Mouse (Mus musculus) ovary, postnatal 10 days (tissue): ENCODE results near the gene Polr1b.
A peak's percentile ranks its signal among the peaks of the same experiment; 100 is the strongest.

Experiments used
- DNase-seq: peaks from one replicate; pipeline ENCODE4 v3.0.0; 2022; ENCODE audit warnings: low spot score

Gene Polr1b

DNA sequence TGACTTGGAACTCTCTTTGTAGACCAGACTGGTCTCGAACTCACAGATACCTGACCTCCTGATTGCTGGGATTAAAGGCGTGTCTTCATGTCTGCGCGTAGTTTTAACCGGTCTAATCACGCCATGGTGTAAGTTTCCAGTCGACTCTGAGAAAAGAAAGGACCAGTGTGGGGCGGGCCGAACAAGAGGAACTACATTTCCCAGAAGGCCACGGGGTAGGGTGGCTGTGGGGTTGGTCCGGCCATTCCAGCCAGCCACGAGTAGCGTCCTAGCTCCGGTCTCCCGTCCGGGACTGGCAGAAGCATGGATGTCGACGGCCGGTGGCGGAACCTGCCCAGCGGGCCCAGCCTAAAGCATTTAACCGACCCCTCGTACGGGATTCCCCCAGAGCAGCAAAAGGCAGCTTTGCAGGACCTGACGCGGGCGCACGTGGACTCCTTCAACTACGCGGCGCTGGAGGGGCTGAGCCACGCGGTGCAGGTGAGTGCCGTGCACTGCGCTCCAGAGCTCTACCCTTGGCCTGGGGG, at the start of gene Polr1b:
Gene Polr1b, plus strand, starts transcription at position 212 of the 527 bp plus-strand sequence.
- DNase-seq: peak; percentile 73

DNA sequence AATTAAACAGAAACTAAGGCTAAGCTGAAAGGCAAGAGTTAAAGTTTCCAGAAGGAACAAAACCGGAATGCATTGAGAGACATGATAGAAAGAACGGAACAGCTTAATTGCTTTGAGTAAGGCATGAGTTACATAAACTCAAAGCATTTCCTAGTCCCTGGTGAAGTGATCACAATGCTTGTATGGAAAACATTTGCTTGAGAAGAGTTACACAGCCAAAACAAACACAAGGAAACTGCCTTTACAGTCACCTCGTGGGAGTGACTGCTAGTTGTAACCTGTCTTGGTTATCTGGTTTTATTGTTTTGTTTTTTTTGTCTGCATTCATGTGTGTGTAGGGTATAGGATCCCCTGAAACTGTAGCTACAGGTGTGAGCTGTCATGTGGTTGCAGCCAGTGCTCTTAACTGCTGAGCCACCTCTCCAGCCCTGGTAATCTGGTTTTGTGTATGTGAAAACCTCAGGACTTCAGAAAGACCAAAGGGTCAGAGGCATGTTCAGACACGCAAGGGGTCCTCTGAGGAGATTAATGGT, 48.3 kb upstream of the Polr1b start:
- no peak for DNase-seq

DNA sequence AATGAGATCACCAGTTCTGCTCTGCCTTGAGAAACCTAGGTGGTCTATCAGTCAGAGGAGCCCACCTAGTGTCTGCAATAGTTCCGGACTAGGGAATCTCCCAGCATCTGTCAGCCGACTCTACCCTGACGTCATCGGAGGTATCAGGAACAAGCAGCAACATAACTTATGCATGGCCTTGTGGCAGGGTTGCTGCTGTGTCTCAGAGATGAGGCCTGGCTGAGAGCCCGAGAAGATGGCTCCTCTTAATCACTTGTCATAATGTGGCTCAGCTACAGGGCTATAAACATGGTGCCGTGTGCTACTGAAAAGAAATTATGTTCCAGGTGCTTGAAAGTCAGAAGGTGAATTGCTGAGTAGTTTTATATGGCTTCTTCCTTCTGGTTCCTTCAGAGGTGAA, 45.1 kb upstream of the Polr1b start:
- DNase-seq: no peak

DNA sequence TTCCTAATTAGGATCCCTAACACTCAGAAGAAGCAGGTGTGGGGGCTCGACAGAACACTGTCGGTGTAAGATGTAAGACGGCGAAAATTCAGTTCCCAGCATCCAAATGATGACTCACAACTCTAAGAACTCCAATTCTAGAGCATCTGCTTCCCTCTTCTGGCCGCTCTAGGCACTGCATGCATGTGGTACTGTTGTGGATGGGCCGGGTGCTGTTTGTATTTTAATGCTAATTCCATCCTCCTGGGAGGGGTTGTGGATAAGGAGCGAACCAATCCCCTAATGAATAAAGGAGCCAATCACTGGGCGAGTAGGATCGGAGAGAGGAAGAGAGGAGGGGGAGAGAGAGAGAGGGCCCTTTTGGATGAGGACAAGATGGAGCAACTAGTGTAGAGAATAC, 44.2 kb upstream of the Polr1b start:
- no peak for DNase-seq

DNA sequence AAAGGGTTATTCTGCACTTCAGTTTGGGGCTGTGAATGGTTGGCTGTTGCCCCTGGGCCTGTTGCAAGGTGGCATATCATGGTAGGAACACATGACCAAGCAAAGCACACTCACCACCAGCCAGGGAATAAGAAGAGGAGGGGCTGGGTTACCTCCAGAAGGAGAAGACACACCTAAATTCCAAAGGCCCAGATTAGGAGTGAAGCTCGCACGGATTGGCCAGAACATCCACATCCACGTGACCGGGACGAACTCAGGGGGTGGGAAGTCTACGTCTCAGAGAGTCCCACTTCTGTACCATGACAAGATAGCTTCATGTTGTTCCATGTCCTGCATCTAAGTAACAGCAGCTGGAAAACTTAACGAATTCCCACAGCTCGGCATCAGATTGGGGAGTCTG, 43.5 kb upstream of the Polr1b start:
- DNase-seq: no peak

DNA sequence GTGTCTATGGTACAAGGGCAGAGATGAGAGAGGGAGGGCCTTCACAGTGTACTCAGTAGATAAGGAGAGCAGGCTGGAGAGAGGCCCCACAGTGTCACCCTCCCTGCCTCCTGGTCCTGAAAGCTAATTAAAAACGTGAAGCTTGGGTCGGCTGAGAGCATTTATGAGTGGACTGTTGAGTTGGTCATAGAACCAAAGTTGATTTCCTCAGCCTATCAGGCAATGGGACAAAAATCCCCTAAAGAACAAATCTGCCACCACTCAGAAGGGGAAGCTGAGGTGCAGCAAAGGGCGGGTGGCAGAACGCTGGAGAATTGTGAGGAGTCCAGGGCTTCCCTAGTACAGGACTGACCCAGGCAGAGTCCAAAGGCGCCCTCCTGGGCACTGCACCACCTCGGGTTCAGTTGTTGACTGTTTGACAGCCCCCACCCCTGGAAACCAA, 42.9 kb upstream of the Polr1b start:
- no peak for DNase-seq

DNA sequence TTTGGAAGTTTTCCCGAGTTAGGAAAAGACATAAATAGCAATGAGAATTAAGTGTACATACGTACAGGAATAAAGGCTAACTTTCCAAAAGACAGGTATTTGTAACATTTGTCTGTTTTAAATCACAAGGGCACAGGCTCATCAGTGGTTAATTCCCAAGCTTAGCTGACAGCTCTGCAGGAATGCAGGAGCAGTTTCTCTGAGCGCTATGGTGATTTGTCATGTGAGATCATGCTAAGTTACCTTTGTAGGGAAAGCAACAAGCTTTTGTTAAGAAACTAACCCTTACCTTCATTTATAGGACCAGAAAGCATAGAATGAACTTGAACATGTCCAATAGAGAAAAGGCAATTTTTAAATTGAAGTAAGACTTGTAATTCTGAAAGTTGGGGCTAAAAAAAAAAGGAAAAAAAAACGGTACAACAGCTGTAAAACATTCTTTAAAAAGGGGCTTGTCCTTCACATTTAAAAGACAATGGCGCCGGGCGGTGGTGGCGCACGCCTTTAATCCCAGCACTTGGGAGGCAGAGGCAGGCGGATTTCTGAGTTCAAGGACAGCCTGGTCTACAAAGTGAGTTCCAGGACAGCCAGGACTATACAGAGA, 39.2 kb upstream of the Polr1b start:
- DNase-seq: no peak

DNA sequence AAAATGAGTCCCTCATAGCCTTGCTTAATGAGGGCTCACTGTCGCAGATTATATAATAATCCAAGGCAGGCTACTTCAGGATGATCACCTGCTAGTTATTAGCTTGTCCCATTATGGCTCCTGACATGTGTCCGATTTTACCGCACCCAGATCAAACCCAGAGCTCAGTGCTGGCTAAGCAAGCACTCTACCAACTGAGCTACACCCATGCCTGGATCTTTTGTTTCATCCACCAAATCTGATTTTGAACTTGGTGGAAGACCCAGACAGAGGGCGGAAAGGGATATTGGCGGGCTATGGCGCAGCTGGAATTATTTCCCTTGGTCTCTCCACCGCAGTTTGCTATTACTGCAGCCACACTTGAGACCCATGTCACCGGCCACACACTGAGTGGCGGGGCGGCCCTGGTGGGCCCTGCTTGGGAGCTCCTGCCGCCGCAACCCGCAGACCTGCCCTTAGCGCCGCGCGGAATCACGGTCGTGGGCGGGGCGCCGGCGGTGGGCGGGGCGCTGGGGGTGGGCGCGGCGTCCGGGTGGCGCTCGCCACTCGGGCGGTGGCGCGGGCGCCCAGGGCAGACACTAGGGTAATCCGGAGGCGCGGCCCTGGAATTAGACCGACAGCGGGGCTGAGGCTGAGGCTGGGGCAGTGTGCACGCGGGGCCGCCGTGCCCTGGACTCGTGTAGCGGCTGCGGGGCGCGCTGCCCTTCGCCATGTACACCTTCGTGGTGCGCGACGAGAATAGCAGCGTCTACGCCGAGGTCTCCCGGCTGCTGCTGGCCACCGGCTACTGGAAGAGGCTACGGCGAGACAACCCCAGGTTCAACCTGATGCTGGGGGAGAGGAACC, 35.1 kb upstream of the Polr1b start, which contains the start of gene Ttl:
Gene Ttl, plus strand, starts transcription at position 506 of the 846 bp plus-strand sequence.
- peak; percentile 68 for DNase-seq

DNA sequence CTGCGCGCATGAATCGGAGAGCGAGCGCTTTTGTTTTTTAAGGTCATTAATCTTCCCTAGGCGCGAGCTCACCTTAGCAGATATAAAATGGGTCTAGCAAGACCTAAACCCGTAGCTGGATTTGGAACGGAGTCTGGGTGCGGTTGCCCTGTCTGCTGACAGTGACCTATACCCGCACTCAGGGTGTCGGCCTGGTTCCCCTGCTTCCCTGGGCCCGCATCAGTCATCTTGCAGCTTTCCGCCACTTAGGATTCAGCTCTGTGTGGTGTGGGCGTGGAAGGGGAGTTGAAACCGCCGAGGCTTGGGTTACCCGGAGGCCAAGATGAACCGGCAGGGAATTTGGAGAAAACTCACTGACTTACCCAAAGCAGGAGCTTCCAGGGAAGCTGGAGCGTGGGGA, 34.5 kb upstream of the Polr1b start:
- DNase-seq: peak; percentile 26

DNA sequence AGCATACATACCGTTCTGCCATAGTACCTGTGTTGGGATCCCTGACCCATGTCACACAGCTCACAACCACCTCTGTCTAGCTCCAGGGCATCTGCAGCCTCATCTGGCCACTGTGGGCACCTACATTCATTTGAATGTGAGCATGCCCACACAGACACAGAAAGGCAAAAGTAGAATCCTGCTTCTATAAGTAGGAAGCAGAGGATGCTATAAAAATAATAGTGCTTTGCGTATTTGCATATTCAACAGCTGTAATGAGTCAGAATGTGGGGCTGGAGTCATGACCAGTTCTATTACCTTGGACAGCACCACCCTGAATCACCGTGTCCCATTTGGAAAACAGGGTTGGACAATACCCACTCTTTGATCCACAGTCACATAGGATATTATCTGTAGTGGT, 30.5 kb upstream of the Polr1b start:
- no peak for DNase-seq

DNA sequence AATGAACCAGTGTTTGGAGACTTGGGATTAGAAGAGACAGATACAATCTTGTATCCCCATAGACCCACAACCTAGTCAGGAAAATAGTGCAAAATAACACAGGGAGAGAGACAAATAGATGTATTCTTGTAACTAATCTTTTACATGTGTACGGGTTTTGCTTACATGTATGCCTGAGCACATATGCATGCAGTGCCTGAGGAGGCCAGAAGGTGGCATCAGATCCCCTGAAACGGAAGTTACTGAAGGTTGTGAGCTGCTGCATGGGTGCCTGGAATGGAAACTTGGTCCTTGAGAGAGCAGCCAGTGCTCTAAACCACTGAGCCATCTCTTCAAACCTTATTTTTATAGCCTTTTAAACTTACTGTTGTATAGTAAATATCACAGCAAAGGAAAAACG, 22.5 kb upstream of the Polr1b start:
- no peak for DNase-seq

DNA sequence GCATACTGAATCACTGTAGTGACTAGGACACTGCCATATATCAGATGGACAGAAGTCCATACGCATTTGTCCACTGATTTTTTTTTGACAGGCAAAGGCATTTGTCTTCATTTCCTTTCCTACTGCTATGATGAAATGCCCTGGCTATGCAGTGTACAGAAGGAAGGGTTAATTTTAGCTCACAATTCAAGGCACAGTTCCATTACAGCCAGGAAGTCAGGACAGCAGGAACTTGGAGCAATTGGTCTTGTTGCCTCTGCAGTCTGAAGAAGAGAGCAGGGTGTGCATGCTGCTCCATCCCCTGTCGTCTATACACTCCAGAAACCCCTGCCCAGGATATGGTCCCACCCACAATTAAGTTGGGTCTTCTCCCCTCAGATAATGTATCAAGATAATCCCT, 21.6 kb upstream of the Polr1b start:
- no peak for DNase-seq

DNA sequence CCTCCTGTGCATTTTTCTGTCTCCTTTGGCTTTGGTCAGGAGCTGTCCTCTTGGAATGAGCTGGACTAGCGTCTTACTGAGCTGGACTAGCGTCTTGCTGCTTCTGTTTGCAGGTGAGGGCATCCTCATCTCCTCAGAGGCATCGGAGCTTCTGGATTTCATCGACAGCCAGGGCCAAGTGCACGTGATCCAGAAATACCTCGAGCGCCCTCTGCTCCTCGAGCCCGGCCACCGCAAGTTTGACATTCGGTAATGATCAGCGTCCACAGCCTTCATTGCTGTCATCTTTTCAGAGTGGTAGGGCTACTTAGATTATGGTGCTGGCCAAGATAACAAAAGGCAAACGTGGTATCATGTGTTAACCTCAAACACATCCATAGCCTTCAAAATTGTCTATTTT, 19.7 kb upstream of the Polr1b start:
- no peak for DNase-seq

DNA sequence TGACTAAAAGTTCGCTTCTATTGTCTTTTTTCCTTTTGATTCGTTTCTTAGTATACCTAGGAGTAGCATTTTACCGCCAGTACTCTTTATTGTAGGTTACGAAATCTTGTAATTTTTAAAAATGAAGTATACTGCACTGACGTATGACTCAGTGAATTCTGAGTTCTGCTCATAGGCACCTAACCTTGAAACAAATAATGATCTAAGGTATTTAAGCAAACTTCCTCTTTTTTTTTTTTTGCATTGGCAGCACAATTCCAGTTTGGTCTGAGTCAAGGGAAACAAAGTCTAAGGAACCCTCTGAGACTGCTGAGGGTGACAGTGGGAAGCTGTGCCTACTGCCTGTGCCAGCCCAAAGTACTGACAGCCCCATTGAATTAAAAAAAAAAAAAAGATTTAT, 17.3 kb upstream of the Polr1b start:
- no peak for DNase-seq

DNA sequence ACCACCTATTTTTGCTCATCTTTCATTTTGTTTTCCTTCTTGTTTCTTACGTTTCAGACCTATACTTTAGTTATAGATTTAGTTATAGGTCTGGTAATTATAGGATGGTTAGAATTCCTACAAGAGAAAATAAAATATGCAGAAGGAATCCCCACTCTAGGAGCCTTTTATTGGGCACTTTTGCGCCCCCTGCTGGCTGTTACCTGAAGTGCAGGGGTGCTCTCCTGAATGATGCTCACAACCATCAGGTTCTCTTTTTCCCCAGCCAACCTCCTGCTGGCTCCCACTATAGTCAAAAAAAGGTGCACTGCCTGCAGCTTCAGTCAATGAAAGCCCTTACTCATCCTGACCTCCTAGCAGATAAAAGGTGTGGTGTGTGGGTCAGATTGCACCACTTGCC, 15.8 kb upstream of the Polr1b start:
- no peak for DNase-seq

DNA sequence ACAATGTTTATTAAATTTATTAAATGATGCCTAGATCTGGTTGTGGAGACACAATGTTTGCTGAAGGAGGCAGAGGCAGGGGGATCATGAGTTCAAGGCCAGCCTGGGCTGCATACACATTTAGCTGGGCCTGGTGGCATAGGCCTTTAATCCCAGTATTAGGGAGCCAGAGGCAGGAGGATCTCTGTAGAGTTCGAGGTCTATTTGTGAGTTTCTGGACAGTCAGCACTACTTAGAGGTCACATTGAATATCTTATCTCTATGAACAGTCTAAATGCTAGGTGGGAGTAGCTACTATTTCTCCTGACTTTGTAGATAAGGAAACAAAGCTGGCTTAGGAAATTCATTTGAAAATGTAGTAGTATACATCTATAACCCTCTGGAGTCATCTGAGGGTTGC, 13.3 kb upstream of the Polr1b start:
- DNase-seq: no peak

DNA sequence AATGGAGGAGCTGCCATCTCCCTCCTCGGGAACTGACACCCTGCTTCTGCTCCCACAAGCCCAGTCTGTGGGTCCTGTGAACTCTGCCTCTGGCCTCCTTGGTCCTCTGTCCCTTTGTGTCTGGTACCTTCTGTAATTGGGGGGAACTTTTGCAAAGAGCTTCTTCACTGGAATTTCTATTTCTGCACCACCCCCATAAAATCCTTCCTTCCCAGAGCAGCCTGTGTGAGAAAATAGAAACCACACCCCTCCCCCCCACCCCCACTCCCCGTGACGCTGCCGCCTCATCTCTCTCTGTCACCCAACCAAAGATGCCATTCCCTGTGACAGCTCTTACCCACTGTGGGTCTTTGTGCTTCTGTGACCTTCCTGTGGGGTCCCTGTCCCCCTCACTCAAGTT, 10.4 kb upstream of the Polr1b start:
- no peak for DNase-seq

DNA sequence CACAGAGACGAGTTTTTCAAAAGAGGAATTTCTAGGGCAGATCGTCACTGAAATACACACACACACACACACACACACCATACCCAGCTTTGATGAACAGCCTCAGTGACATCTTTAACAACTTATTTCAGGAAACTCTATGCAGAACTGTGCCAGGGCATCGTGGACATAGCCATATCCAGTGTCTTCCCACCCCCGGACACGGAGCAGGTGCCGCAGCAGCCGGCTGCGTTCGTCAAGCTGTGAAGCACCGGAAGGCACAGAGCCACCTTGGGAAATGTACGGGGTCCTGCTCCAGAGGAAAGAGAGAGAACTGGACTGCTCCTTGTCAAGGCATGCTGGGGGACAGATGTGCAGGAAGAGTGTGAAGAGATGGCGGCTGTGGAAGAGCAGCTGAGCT, 8.0 kb upstream of the Polr1b start:
- no peak for DNase-seq

DNA sequence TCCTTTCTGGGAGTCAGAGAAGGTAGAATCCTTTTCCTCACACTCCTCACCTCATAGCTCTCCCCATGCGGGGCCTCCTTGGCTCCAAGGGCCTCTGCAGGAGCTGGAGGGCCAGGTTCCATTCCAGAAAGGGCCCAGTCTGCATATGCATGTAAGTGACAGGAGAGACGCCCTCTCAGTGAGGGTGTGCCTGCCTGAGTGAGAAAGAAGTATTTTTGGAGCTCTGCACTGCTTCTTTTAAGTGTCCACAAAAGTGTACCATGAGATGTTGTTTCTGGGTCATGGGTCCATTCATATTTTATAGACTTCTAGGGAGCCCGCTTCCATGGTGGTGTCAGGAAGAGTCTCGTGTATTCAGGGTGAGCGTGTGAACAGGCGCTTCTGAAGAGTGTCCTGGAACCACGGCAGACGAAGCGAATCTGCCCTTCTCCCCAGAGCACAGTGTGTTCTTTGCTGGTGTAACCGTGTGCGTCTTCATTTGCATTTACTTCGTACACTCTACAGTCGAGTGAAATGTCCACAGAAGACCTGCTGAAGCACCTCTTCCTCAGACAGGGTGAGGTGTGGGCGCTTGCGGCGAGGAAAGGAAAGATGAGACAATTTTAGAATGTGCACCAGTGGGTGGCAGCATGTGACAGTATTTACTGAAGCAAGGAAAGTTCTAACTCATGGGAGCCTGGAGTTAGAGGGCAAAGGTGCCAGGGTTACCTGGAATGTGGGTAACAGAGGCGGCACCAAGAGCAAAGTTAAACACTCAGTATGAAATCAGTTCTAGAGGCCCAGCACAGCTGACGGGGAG, 6.7 kb upstream of the Polr1b start:
- DNase-seq: no peak

DNA sequence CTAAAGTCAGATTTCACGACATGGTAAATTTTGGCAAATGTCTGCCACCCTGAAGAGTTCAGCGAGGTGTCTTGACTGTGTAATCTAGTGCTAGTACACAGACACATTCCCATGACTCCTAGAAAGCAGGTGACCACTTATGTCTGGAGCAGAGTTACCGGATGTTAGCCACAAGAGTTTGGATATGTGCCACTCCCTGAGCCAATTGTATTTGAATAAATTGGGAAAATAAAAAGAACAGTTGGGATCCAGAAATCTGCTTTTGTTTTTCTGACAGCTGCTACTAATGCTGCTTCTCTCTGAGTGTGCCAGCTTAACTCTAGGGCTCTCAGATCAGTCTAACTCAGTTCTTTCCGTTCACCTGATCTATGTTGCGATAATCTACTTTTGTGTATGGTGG, 12.1 kb downstream of the Polr1b start:
- no peak for DNase-seq

DNA sequence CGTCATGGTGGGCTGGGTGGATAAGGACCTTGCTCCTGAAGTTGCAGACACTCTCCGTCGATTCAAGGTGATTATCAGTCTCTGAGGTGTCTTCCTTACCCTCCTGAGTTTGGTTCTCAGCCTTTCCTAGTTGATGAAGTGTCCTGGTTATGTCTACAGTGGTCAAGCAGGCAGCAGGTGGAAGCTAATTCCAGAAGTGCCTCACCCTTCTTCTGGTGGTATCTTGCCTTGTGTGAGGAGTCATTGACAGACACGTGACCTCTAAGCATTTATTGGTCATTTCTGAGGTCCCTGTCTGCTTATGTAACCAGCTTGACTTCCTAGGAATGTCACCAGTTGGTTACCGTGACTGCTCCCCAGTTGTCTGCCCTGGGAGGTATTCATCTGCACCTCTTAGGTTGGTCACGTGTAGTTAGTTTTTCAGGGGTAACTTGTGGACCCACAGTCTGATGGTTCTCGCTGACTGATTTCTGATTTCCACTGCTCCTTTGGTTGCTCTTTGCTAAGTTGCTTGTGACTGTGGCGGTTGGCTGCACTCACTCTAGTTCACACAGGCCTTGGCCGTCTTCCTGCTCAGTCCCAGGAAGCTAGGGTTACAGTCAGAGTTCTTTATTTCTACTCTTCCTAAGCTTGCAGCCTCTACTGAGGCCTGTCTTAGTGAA, 15.0 kb downstream of the Polr1b start:
- no peak for DNase-seq

DNA sequence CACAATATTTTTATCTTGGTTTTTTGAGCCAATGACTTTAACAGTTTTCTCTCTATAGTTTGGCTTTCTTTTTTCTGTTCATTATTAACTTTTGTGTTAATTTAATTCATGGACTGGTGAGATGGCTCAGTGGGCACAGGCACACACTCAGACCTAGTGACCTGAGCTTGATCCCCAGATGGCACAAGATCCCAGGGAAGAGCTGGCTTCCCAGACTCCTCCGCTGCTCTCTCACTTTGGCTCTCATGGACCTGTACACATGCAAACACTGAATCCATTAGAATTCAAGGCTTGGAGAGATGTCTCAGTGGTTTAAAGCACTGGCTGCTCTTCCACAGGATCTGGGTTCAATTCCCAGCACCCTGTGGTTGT, 15.6 kb downstream of the Polr1b start:
- DNase-seq: no peak
